Mouse (Mus musculus): ENCODE measurements around the gene Ptger2. TPM values are rescaled to one million over a fixed set of nuclear protein-coding genes. Genes with fewer than 3 reads are reported as not detected.
A peak's percentile ranks its signal among the peaks of the same experiment; 100 is the strongest.

Ptger2 gene
- polyA plus RNA-seq, 1 experiment from 2014 or later = 1.6 TPM

GRCm38 (mm10) chr14:44986248-44986647 is 1.7 kb upstream of the Ptger2 start:
- H3K9ac ChIP-seq (ENCODE audit: low read length) = no peak overlapping the region
- H3K4me1 ChIP-seq (replicated peaks; ENCODE audit: control insufficient read depth, insufficient read depth) = 0 out of 2 replicates have a peak, but pooled peaks cover 2% of the 10 kb centered on the region
- no peak overlapping the region for H3K4me3 ChIP-seq (ENCODE audit: low read depth, low read length)
- no peak for DNase-seq (ENCODE audit: low spot score)
- no peak for ATAC-seq (ENCODE audit: low FRiP score, low TSS enrichment)
- no peaks in the 10 kb centered on the region for H3K27me3 ChIP-seq (ENCODE audit: control insufficient read depth, insufficient read depth, low read length)
- H3K36me3 ChIP-seq (ENCODE audit: control insufficient read depth, insufficient read depth, low read length) = no peaks in the 10 kb centered on the region
- no peak for TF ChIP-seq CTCF (IDR thresholded peaks at IDR 0.05; ENCODE audit: low read depth)
- TF ChIP-seq EP300 (optimal IDR thresholded peaks at IDR 0.05) = no peak
- no peak overlapping the region for H3K4me2 ChIP-seq (replicated peaks; ENCODE audit: low read depth)
- H3K27ac ChIP-seq (replicated peaks) = no peak overlapping the region
- H3K9me3 ChIP-seq (ENCODE audit: control insufficient read depth, low read length) = no peaks in the 10 kb centered on the region

- TF ChIP-seq CTCF (IDR thresholded peaks at IDR 0.05; ENCODE audit: low read depth) = peak; percentile 50
- no peak for TF ChIP-seq EP300 (optimal IDR thresholded peaks at IDR 0.05)
- Histone ChIP-seq H3K36me3 (ENCODE audit: control insufficient read depth, insufficient read depth, low read length) (no peaks in the 10 kb centered on the region), H3K9ac (ENCODE audit: low read length) (peak overlapping the region; percentile 56), H3K27ac (replicated peaks) (peak overlapping the region; percentile 58), H3K4me3 (ENCODE audit: low read depth, low read length) (peak overlapping the region; percentile 51), H3K4me2 (replicated peaks; ENCODE audit: low read depth) (peak overlapping the region; percentile 74), H3K27me3 (ENCODE audit: control insufficient read depth, insufficient read depth, low read length) (no peaks in the 10 kb centered on the region), H3K9me3 (ENCODE audit: control insufficient read depth, low read length) (no peaks in the 10 kb centered on the region), H3K4me1 (replicated peaks; ENCODE audit: control insufficient read depth, insufficient read depth) (0 out of 2 replicates have a peak, but pooled peaks cover 2% of the 10 kb centered on the region)
- ATAC-seq (ENCODE audit: low FRiP score, low TSS enrichment) (peak; percentile 53; the same call in 1 of the 2 replicates), DNase-seq (ENCODE audit: low spot score) (peak; percentile 15)
- 2% methylated on average over 13 of the region's 14 CpGs for WGBS
These were observed 541 bp downstream of the Ptger2 start for GRCm38 (mm10) chr14:44988456-44989016.

- 3% methylated on average over 45 of the region's 45 CpGs for WGBS
- H3K9ac ChIP-seq (ENCODE audit: low read length) = peak overlapping the region; percentile 56
- DNase-seq (ENCODE audit: low spot score) (peak; percentile 16), ATAC-seq (ENCODE audit: low FRiP score, low TSS enrichment) (peak; percentile 35; the same call in 1 of the 2 replicates)
- TF ChIP-seq EP300 (optimal IDR thresholded peaks at IDR 0.05) = no peak
- no peak for TF ChIP-seq CTCF (IDR thresholded peaks at IDR 0.05; ENCODE audit: low read depth)
- peak overlapping the region; percentile 74 for H3K4me2 ChIP-seq (replicated peaks; ENCODE audit: low read depth)
- H3K27ac ChIP-seq (replicated peaks) = peak overlapping the region; percentile 58
- no peaks in the 10 kb centered on the region for H3K27me3 ChIP-seq (ENCODE audit: control insufficient read depth, insufficient read depth, low read length)
- peak overlapping the region; percentile 51 for H3K4me3 ChIP-seq (ENCODE audit: low read depth, low read length)
- H3K4me1 ChIP-seq (replicated peaks; ENCODE audit: control insufficient read depth, insufficient read depth) = 0 out of 2 replicates have a peak, but pooled peaks cover 2% of the 10 kb centered on the region
- H3K36me3 ChIP-seq (ENCODE audit: control insufficient read depth, insufficient read depth, low read length) = no peaks in the 10 kb centered on the region
- H3K9me3 ChIP-seq (ENCODE audit: control insufficient read depth, low read length) = no peaks in the 10 kb centered on the region
These were observed 1.2 kb downstream of the Ptger2 start for GRCm38 (mm10) chr14:44989017-44989721.

- Histone ChIP-seq H3K9ac (ENCODE audit: low read length) (peak overlapping the region; percentile 56; the same call in 1 of the 2 replicates), H3K9me3 (ENCODE audit: control insufficient read depth, low read length) (no peaks in the 10 kb centered on the region), H3K4me3 (ENCODE audit: low read depth, low read length) (peak overlapping the region; percentile 51), H3K4me1 (replicated peaks; ENCODE audit: control insufficient read depth, insufficient read depth) (0 out of 2 replicates have a peak, but pooled peaks cover 2% of the 10 kb centered on the region), H3K36me3 (ENCODE audit: control insufficient read depth, insufficient read depth, low read length) (no peaks in the 10 kb centered on the region), H3K27ac (replicated peaks) (peak overlapping the region; percentile 58; the same call in 1 of the 2 replicates), H3K4me2 (replicated peaks; ENCODE audit: low read depth) (peak overlapping the region; percentile 74), H3K27me3 (ENCODE audit: control insufficient read depth, insufficient read depth, low read length) (no peaks in the 10 kb centered on the region)
- no peak for TF ChIP-seq CTCF (IDR thresholded peaks at IDR 0.05; ENCODE audit: low read depth)
- TF ChIP-seq EP300 (optimal IDR thresholded peaks at IDR 0.05) = no peak
- WGBS = 54% methylated on average over 4 of the region's 4 CpGs
- ATAC-seq (ENCODE audit: low FRiP score, low TSS enrichment) (no peak), DNase-seq (ENCODE audit: low spot score) (no peak)
These were observed 1.8 kb downstream of the Ptger2 start for GRCm38 (mm10) chr14:44989751-44990150.

GRCm38 (mm10) chr14:44994337-44994736 is 6.3 kb downstream of the Ptger2 start:
- no peak for DNase-seq (ENCODE audit: low spot score)
- TF ChIP-seq CTCF (IDR thresholded peaks at IDR 0.05; ENCODE audit: low read depth) = no peak
- H3K4me1 ChIP-seq (replicated peaks; ENCODE audit: control insufficient read depth, insufficient read depth) = no peaks in the 10 kb centered on the region

More at GRCm38 (mm10) chr14:44994337-44994736, 6.3 kb downstream of the Ptger2 start:
- Histone ChIP-seq H3K4me3 (ENCODE audit: low read depth, low read length) (no peak overlapping the region), H3K4me2 (replicated peaks; ENCODE audit: low read depth) (no peak overlapping the region), H3K9ac (ENCODE audit: low read length) (no peak overlapping the region), H3K36me3 (ENCODE audit: control insufficient read depth, insufficient read depth, low read length) (no peaks in the 10 kb centered on the region), H3K27me3 (ENCODE audit: control insufficient read depth, insufficient read depth, low read length) (no peaks in the 10 kb centered on the region), H3K27ac (replicated peaks) (no peak overlapping the region), H3K9me3 (ENCODE audit: control insufficient read depth, low read length) (no peaks in the 10 kb centered on the region)
- no peak for ATAC-seq (ENCODE audit: low FRiP score, low TSS enrichment)

Data from stomach, postnatal 0 days (tissue).